In genomic region chr13:51757099-51757498, GRCm38 (mm10) we compare ENCODE assay signal across 12 mouse cellular contexts. TPM values are rescaled to one million over a fixed set of nuclear protein-coding genes. Genes with fewer than 3 reads are reported as not detected.
DNase-seq lines count a peak whose midpoint lies in the region; ATAC-seq and TF ChIP-seq lines count a peak whose summit lies in the region.
"Had no signal": no experiment of that assay in that cellular context is flagged by ENCODE, and none has a peak within 500 bp of the region (broad histone marks: within the 10 kb centered on the region; RNA-seq: fewer than 3 reads in every experiment).

No protein-coding gene starts in this region.

- DNase-seq in heart, adult 9 months (ENCODE audit: low spot score in 2 of 2), result no peak
- DNase-seq in CD4-positive, CD25-positive, alpha-beta regulatory T cell, adult 2 months (ENCODE audit: low read depth, low spot score), result peak; percentile 53
- DNase-seq in cerebellum, adult 18-20 months, result no peak
- no peak for DNase-seq in yolk sac, embryonic 10.5 days (ENCODE audit: low spot score)
- DNase-seq: adrenal gland, adult 2 months; cerebellum, postnatal 36 days; lung, adult 2 months had no signal

- WGBS in heart, embryonic 16.5 days, result 61% methylated on average over 2 of the region's 2 CpGs
- WGBS in olfactory bulb, adult 2 months, result 82% methylated on average over 2 of the region's 2 CpGs

- H3K4me2 ChIP-seq in heart, embryonic 16.5 days (ENCODE audit: low read depth, low read length), result no peak overlapping the region
- H3K4me2 ChIP-seq: embryonic facial prominence, embryonic 12.5 days had no signal

- no peaks in the 10 kb centered on the region for H3K9me3 ChIP-seq in heart, embryonic 16.5 days (replicated peaks; ENCODE audit: control insufficient read depth, low read length)
- H3K9me3 ChIP-seq: embryonic facial prominence, embryonic 12.5 days; hindbrain, embryonic 10.5 days had no signal

- no peak for TF ChIP-seq POLR2A in bone marrow macrophage, adult 2 months (IDR thresholded peaks at IDR 0.05; ENCODE audit: borderline replicate concordance, low read depth, low read length)
- TF ChIP-seq POLR2A in olfactory bulb, adult 2 months (IDR thresholded peaks at IDR 0.05; ENCODE audit: insufficient read depth, low read depth, low read length), result no peak

- ATAC-seq in heart, embryonic 16.5 days (replicated peaks; ENCODE audit: extremely low read depth, insufficient read depth, low FRiP score), result no peak

- no peak for TF ChIP-seq CTCF in bone marrow macrophage, adult 2 months (IDR thresholded peaks at IDR 0.05; ENCODE audit: low read depth, low read length)
- TF ChIP-seq CTCF in olfactory bulb, adult 2 months (IDR thresholded peaks at IDR 0.05; ENCODE audit: insufficient read depth, low read depth, low read length), result no peak

- peaks cover 62% of the 10 kb centered on the region for H3K4me1 ChIP-seq in heart, embryonic 16.5 days (ENCODE audit: control insufficient read depth, insufficient read depth, low read length)
- peaks cover 27% of the 10 kb centered on the region for H3K4me1 ChIP-seq in bone marrow macrophage, adult 2 months (ENCODE audit: control insufficient read depth, insufficient read depth, low read length)
- peaks cover 76% of the 10 kb centered on the region for H3K4me1 ChIP-seq in olfactory bulb, adult 2 months (ENCODE audit: control insufficient read depth, insufficient read depth, low read length)

- no peaks in the 10 kb centered on the region for H3K27me3 ChIP-seq in heart, embryonic 16.5 days (ENCODE audit: control insufficient read depth, insufficient read depth, low read length)
- H3K27me3 ChIP-seq: embryonic facial prominence, embryonic 12.5 days had no signal

- no peak overlapping the region for H3K4me3 ChIP-seq in heart, embryonic 16.5 days (ENCODE audit: low read length)
- H3K4me3 ChIP-seq in bone marrow macrophage, adult 2 months (ENCODE audit: insufficient read depth, low read length), result no peak overlapping the region
- H3K4me3 ChIP-seq in olfactory bulb, adult 2 months (ENCODE audit: insufficient read depth, low read depth, low read length), result no peak overlapping the region
- H3K4me3 ChIP-seq: embryonic facial prominence, embryonic 12.5 days; hindbrain, embryonic 10.5 days had no signal

- H3K36me3 ChIP-seq in heart, embryonic 16.5 days (ENCODE audit: control insufficient read depth, insufficient read depth), result no peaks in the 10 kb centered on the region
- H3K36me3 ChIP-seq: embryonic facial prominence, embryonic 12.5 days; hindbrain, embryonic 10.5 days had no signal

- H3K9ac ChIP-seq in heart, embryonic 16.5 days (ENCODE audit: low read length), result no peak overlapping the region
- H3K9ac ChIP-seq: embryonic facial prominence, embryonic 12.5 days had no signal

- H3K27ac ChIP-seq in heart, embryonic 16.5 days (ENCODE audit: low read length), result peak overlapping the region; percentile 35; the same call in 1 of the 2 replicates
- H3K27ac ChIP-seq in bone marrow macrophage, adult 2 months (ENCODE audit: insufficient read depth, low read depth, low read length), result peak overlapping the region; percentile 43
- H3K27ac ChIP-seq in olfactory bulb, adult 2 months (ENCODE audit: insufficient read depth, low read depth, low read length), result 0 out of 2 replicates have a peak overlapping the region, but pooled peaks have one; percentile 42
- H3K27ac ChIP-seq: embryonic facial prominence, embryonic 12.5 days had no signal

RNA-seq across cellular contexts. Expression of gene Sema4d, which starts 36.4 kb away (rescaled TPM):
- polyA plus RNA-seq in heart, embryonic 16.5 days (2015; fragmentation: Nextera tagmentation; extraction: Ambion mirVana), result 17.6 and 22.5 TPM in 2 replicates
- polyA plus RNA-seq in bone marrow macrophage, adult 2 months (2012; ENCODE audit: insufficient read depth, insufficient read length, missing spikeins), result 181 and 193 TPM in 2 replicates
- 104 TPM in 1 of 2 replicates, not detected in the other for polyA plus RNA-seq in olfactory bulb, adult 2 months (2012; ENCODE audit: insufficient read depth, insufficient read length, low replicate concordance, missing spikeins)
